Mouse (Mus musculus): ENCODE results near the gene Foxn4. TPM values are rescaled to one million over a fixed set of nuclear protein-coding genes. Genes with fewer than 3 reads are reported as not detected.

Gene Foxn4
- polyA plus RNA-seq, 1 experiment from 2014 or later, result 3.6 TPM

DNA sequence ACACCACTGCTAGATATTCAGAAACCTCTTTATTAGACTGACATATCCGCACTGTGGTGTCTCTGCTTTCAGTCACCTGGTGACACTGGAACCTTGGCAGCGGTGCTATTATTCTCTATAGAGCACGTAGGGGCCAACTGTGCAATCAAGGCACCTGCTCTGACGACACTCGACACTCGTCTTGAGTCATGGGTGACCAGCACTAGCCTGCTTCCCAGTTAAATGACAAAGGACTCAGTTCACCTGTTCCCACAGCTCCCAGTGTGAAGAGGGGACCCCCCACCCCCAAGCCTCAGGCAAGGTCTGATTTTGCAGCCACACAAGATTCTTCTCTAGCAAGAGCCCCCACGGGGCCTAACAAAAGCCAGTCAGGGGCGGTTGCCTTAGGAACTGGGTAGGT, 1.7 kb upstream of the Foxn4 start:
- H3K4me2 ChIP-seq (replicated peaks), result no peak overlapping the region
- no peak overlapping the region for H3K27ac ChIP-seq
- H3K4me1 ChIP-seq (replicated peaks), result peaks cover 74% of the 10 kb centered on the region
- no peak for ATAC-seq
- H3K27me3 ChIP-seq, result peaks cover 87% of the 10 kb centered on the region
- H3K4me3 ChIP-seq (replicated peaks), result no peak overlapping the region
- no peaks in the 10 kb centered on the region for H3K36me3 ChIP-seq
- no peak overlapping the region for H3K9ac ChIP-seq (replicated peaks)
- H3K9me3 ChIP-seq, result no peaks in the 10 kb centered on the region
- WGBS, result 10% methylated on average over 8 of the region's 8 CpGs

DNA sequence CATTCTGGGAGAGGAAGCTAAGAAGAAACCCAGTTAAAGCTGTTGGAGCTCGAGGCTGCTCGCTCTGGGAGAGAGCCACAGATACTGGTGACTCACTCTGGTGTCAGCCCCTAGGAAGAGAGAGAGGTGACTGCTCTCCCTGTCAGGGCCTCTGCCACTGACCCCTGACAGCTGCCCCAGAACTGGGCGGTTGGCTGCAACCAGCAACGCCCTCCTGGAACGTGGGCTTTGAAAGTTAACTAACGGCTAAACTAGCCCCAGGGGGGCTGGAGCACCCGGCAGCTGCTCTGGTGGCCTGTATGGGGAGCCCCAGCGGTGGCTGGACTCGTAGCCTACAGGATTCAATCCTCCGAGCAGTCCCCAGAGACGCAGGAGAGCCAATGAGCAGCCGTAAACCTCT, 3.6 kb downstream of the Foxn4 start:
- no peaks in the 10 kb centered on the region for H3K36me3 ChIP-seq
- peaks cover 64% of the 10 kb centered on the region for H3K4me1 ChIP-seq (replicated peaks)
- ATAC-seq, result no peak
- H3K27ac ChIP-seq, result no peak overlapping the region
- no peak overlapping the region for H3K9ac ChIP-seq (replicated peaks)
- H3K27me3 ChIP-seq, result peaks cover 93% of the 10 kb centered on the region
- WGBS, result 12% methylated on average over 12 of the region's 12 CpGs
- H3K9me3 ChIP-seq, result no peaks in the 10 kb centered on the region
- no peak overlapping the region for H3K4me3 ChIP-seq (replicated peaks)
- no peak overlapping the region for H3K4me2 ChIP-seq (replicated peaks)

- H3K27me3 ChIP-seq, result peaks cover 92% of the 10 kb centered on the region
- WGBS, result 78% methylated on average over 7 of the region's 7 CpGs
- no peak for ATAC-seq
These were observed 4.1 kb downstream of the Foxn4 start for GRCm38 (mm10) chr5:114269499-114269898.

GRCm38 (mm10) chr5:114268646-114269045, 5.0 kb downstream of the Foxn4 start:
- no peak overlapping the region for H3K4me2 ChIP-seq (replicated peaks)
- peak; percentile 22; the same call in 1 of the 2 replicates for ATAC-seq
- H3K9ac ChIP-seq (replicated peaks), result no peak overlapping the region
- H3K36me3 ChIP-seq, result no peaks in the 10 kb centered on the region
- no peak overlapping the region for H3K27ac ChIP-seq
- no peak overlapping the region for H3K4me3 ChIP-seq (replicated peaks)
- peaks cover 86% of the 10 kb centered on the region for H3K27me3 ChIP-seq
- H3K9me3 ChIP-seq, result no peaks in the 10 kb centered on the region
- H3K4me1 ChIP-seq (replicated peaks), result peaks cover 61% of the 10 kb centered on the region
- WGBS, result 29% methylated on average over 7 of the region's 7 CpGs

More at GRCm38 (mm10) chr5:114269499-114269898, 4.1 kb downstream of the Foxn4 start:
- H3K9ac ChIP-seq (replicated peaks), result no peak overlapping the region
- no peak overlapping the region for H3K4me2 ChIP-seq (replicated peaks)
- no peak overlapping the region for H3K4me3 ChIP-seq (replicated peaks)
- peaks cover 61% of the 10 kb centered on the region for H3K4me1 ChIP-seq (replicated peaks)
- H3K9me3 ChIP-seq, result no peaks in the 10 kb centered on the region
- no peaks in the 10 kb centered on the region for H3K36me3 ChIP-seq
- no peak overlapping the region for H3K27ac ChIP-seq

- H3K4me2 ChIP-seq (replicated peaks), result no peak overlapping the region
- peaks cover 48% of the 10 kb centered on the region for H3K27me3 ChIP-seq
- H3K4me1 ChIP-seq (replicated peaks), result peaks cover 33% of the 10 kb centered on the region
- H3K27ac ChIP-seq, result no peak overlapping the region
- no peaks in the 10 kb centered on the region for H3K36me3 ChIP-seq
- H3K9me3 ChIP-seq, result no peaks in the 10 kb centered on the region
- ATAC-seq, result no peak
- H3K4me3 ChIP-seq (replicated peaks), result no peak overlapping the region
- 93% methylated on average over 8 of the region's 8 CpGs for WGBS
- H3K9ac ChIP-seq (replicated peaks), result no peak overlapping the region
These were observed 8.8 kb downstream of the Foxn4 start for GRCm38 (mm10) chr5:114264791-114265190.

GRCm38 (mm10) chr5:114264030-114264459, 9.6 kb downstream of the Foxn4 start:
- H3K9ac ChIP-seq (replicated peaks), result no peak overlapping the region
- peak; percentile 81 for ATAC-seq
- peaks cover 43% of the 10 kb centered on the region for H3K27me3 ChIP-seq
- H3K4me1 ChIP-seq (replicated peaks), result peaks cover 25% of the 10 kb centered on the region
- H3K9me3 ChIP-seq, result no peaks in the 10 kb centered on the region
- no peak overlapping the region for H3K27ac ChIP-seq
- WGBS, result 54% methylated on average over 8 of the region's 8 CpGs
- no peaks in the 10 kb centered on the region for H3K36me3 ChIP-seq
- H3K4me2 ChIP-seq (replicated peaks), result no peak overlapping the region
- H3K4me3 ChIP-seq (replicated peaks), result no peak overlapping the region

DNA sequence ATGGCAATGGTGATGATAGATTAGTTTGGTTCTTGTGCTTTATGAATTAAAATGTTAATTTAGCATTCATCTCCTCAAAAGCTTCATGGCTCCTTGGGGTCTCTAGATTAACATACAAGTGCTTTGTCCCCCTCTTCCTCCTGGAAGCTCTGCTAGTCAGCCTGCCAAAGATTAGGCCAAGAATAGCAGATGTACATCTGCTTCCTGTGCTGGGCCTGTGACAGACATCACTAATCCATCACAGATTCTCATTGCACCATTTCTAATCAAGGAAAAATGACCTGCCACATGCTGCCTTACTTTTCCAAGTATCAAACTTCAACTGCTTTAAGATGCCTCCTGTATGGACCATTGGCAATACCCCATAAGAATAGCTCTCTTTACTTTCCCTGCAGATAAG, 12.1 kb downstream of the Foxn4 start:
- Histone ChIP-seq H3K9ac (replicated peaks) (no peak overlapping the region), H3K27ac (no peak overlapping the region), H3K4me3 (replicated peaks) (no peak overlapping the region), H3K36me3 (no peaks in the 10 kb centered on the region), H3K9me3 (no peaks in the 10 kb centered on the region), H3K27me3 (peaks cover 24% of the 10 kb centered on the region), H3K4me2 (replicated peaks) (no peak overlapping the region), H3K4me1 (replicated peaks) (peaks cover 23% of the 10 kb centered on the region)
- ATAC-seq, result no peak

GRCm38 (mm10) chr5:114259495-114259894, 14.1 kb downstream of the Foxn4 start:
- no peak for ATAC-seq

GRCm38 (mm10) chr5:114248174-114248589, 25.4 kb downstream of the Foxn4 start:
- Histone ChIP-seq H3K4me2 (replicated peaks) (peak overlapping the region; percentile 34), H3K4me1 (replicated peaks) (peaks cover 9% of the 10 kb centered on the region), H3K9ac (replicated peaks) (0 out of 2 replicates have a peak overlapping the region, but pooled peaks have one; percentile 19), H3K36me3 (no peaks in the 10 kb centered on the region), H3K9me3 (no peaks in the 10 kb centered on the region), H3K4me3 (replicated peaks) (no peak overlapping the region; the same call in 1 of the 2 replicates), H3K27ac (no peak overlapping the region), H3K27me3 (peaks cover 42% of the 10 kb centered on the region)
- peak; percentile 84 for ATAC-seq
- WGBS, result 13% methylated on average over 14 of the region's 14 CpGs

More at GRCm38 (mm10) chr5:114259495-114259894, 14.1 kb downstream of the Foxn4 start:
- Histone ChIP-seq H3K9ac (replicated peaks) (no peak overlapping the region), H3K4me2 (replicated peaks) (no peak overlapping the region), H3K27me3 (peaks cover 20% of the 10 kb centered on the region), H3K4me3 (replicated peaks) (no peak overlapping the region), H3K27ac (no peak overlapping the region), H3K36me3 (no peaks in the 10 kb centered on the region), H3K9me3 (no peaks in the 10 kb centered on the region), H3K4me1 (replicated peaks) (peaks cover 17% of the 10 kb centered on the region)
- 89% methylated on average over 10 of the region's 10 CpGs for WGBS

DNA sequence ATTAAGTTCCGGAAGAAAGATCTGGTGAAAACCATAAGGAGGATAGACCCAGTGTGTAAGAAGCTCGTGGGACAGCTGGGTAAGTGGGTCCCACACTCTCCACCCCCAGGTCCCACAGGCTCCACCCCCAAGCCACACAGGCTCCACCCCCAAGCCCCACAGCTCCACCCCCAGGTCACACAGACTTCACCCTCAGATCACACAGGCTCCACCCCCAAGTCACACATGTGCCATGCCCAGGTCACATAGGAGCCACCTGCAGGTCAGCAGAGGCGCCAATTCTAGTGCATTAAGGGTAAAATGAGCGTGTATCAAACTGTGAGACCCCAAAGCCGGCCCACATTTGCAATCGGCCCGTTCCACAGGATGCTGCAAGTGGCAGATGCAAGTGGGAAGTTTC, 27.1 kb downstream of the Foxn4 start:
- ATAC-seq, result no peak
- peaks cover 37% of the 10 kb centered on the region for H3K27me3 ChIP-seq

DNA sequence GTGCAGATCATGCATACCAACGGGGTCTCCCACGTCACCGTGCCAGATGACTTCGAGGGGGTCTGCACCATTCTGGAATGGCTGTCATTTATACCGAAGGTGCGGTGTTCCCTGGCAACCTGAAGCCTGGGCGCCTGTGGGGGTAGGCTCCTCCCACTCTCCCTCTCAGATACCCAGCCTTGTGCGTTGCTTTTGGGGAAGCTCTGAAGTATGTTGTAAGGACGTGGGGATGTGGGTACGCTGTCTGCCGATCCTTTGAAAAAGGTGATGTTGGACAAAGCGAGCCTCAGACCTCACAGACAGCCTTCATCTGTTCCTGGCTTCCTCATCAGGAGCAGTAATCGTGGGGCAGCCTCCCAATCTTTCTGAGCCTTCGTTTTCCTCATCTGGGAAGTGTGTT, 33.9 kb downstream of the Foxn4 start:
- H3K4me2 ChIP-seq (replicated peaks), result no peak overlapping the region
- no peak overlapping the region for H3K9ac ChIP-seq (replicated peaks)
- no peaks in the 10 kb centered on the region for H3K36me3 ChIP-seq
- no peaks in the 10 kb centered on the region for H3K4me1 ChIP-seq (replicated peaks)
- 45% methylated on average over 14 of the region's 14 CpGs for WGBS
- no peaks in the 10 kb centered on the region for H3K9me3 ChIP-seq
- H3K27me3 ChIP-seq, result 0 out of 2 replicates have a peak, but pooled peaks cover 12% of the 10 kb centered on the region
- no peak overlapping the region for H3K27ac ChIP-seq
- no peak for ATAC-seq
- no peak overlapping the region for H3K4me3 ChIP-seq (replicated peaks)

More for the DNA sequence above, 27.1 kb downstream of the Foxn4 start:
- H3K9me3 ChIP-seq, result no peaks in the 10 kb centered on the region
- H3K4me3 ChIP-seq (replicated peaks), result no peak overlapping the region
- WGBS, result 81% methylated on average over 7 of the region's 7 CpGs
- H3K4me2 ChIP-seq (replicated peaks), result no peak overlapping the region
- H3K4me1 ChIP-seq (replicated peaks), result peaks cover 9% of the 10 kb centered on the region
- H3K36me3 ChIP-seq, result no peaks in the 10 kb centered on the region
- no peak overlapping the region for H3K27ac ChIP-seq
- H3K9ac ChIP-seq (replicated peaks), result no peak overlapping the region

- Histone ChIP-seq H3K27me3 (0 out of 2 replicates have a peak, but pooled peaks cover 9% of the 10 kb centered on the region), H3K4me2 (replicated peaks) (no peak overlapping the region), H3K4me1 (replicated peaks) (no peaks in the 10 kb centered on the region), H3K36me3 (no peaks in the 10 kb centered on the region), H3K9ac (replicated peaks) (no peak overlapping the region), H3K27ac (no peak overlapping the region), H3K9me3 (no peaks in the 10 kb centered on the region), H3K4me3 (replicated peaks) (no peak overlapping the region)
- ATAC-seq, result no peak
- WGBS, result 39% methylated on average over 7 of the region's 7 CpGs
These were observed 34.7 kb downstream of the Foxn4 start for GRCm38 (mm10) chr5:114238924-114239323.

- ATAC-seq, result no peak
- Histone ChIP-seq H3K27ac (no peak overlapping the region), H3K4me1 (replicated peaks) (no peaks in the 10 kb centered on the region), H3K4me3 (replicated peaks) (no peak overlapping the region), H3K36me3 (no peaks in the 10 kb centered on the region; the same call in 1 of the 2 replicates), H3K4me2 (replicated peaks) (no peak overlapping the region), H3K9me3 (peaks cover 17% of the 10 kb centered on the region), H3K9ac (replicated peaks) (no peak overlapping the region), H3K27me3 (no peaks in the 10 kb centered on the region)
- 83% methylated on average over 5 of the region's 5 CpGs for WGBS
These were observed 44.7 kb downstream of the Foxn4 start for GRCm38 (mm10) chr5:114228901-114229300.
